Mouse (Mus musculus) C2C12 (cell line): Measurements from ENCODE around the gene Myo7a.

Source experiments
- CEBPB ChIP-seq: IDR thresholded peaks from one replicate; pipeline ENCODE4 v1.6.1; 2011; ENCODE audit warnings: low read depth, mild to moderate bottlenecking, control low read depth, moderate library complexity
- CTCF ChIP-seq: IDR thresholded peaks from one replicate; pipeline ENCODE4 v1.5.1; 2011; ENCODE audit not compliant: control insufficient read depth, insufficient read depth, insufficient read length
- FOSL1 ChIP-seq: IDR thresholded peaks from one replicate; pipeline ENCODE4 v1.8.0; 2011; ENCODE audit warnings: mild to moderate bottlenecking, low read length; ENCODE audit not compliant: poor library complexity, insufficient read depth, severe bottlenecking
- MAX ChIP-seq: IDR thresholded peaks from one replicate; pipeline ENCODE4 v1.6.1; 2011; ENCODE audit warnings: mild to moderate bottlenecking, control low read depth
- MYOD1 ChIP-seq: IDR thresholded peaks from one replicate; pipeline ENCODE4 v1.6.1; 2011; ENCODE audit warnings: low read depth; ENCODE audit not compliant: control insufficient read depth, insufficient read length
- MYOG ChIP-seq: IDR thresholded peaks from one replicate; pipeline ENCODE4 v1.6.1; 2011; ENCODE audit not compliant: control insufficient read depth, insufficient read length; ENCODE audit errors: extremely low read depth
- USF1 ChIP-seq: IDR thresholded peaks from one replicate; pipeline ENCODE4 v1.6.1; 2011; ENCODE audit warnings: low read depth, mild to moderate bottlenecking, control low read depth, moderate library complexity

- TF ChIP-seq CTCF, result no peak
- TF ChIP-seq FOSL1, result no peak
- TF ChIP-seq USF1, result no peak
- TF ChIP-seq MYOG, result no peak
- TF ChIP-seq CEBPB, result no peak
- no peak for TF ChIP-seq MAX
- TF ChIP-seq MYOD1, result no peak
These were observed 41.9 kb downstream of the Myo7a start for GRCm38 (mm10) chr7:98077453-98077852.
